Mouse (Mus musculus): ENCODE results near the gene Tmem107.

DNA sequence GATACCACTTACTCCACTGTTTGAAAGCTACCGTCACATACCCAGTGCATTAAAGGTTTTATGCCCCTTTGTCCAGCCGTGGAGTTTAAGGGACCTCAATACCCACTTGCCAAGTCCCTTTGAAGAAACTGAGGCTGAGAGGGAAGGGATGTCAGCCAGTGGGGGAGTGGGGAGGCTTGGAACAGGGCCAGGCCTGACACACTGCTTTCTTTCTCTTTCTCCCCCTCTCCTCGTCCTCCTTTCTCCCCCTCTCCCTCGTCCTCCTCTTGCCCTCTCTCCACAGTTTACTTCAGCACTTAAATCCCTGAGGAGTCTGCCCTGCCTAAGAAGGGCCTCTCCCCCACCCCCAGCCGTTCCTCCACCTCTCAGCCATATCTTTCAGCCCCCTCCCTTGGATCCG lies 19.8 kb downstream of the Tmem107 start:
- no peak for TF ChIP-seq CTCF (IDR thresholded peaks at IDR 0.05; ENCODE audit: low read depth, low read length)
- TF ChIP-seq POLR2AphosphoS5 (IDR thresholded peaks at IDR 0.05; ENCODE audit: insufficient replicate concordance, low read depth, low read length) = no peak
- TF ChIP-seq TAL1 (conservative IDR thresholded peaks at IDR 0.05; ENCODE audit: low read depth, low read length) = no peak
- no peak for TF ChIP-seq GATA1 (IDR thresholded peaks at IDR 0.05; ENCODE audit: borderline replicate concordance, low read length)
- no peak for TF ChIP-seq GATA2 (IDR thresholded peaks at IDR 0.05; ENCODE audit: borderline replicate concordance, low read depth, low read length)
